Mouse (Mus musculus): ENCODE results near the gene Smpd4. TPM values are rescaled to one million over a fixed set of nuclear protein-coding genes. Genes with fewer than 3 reads are reported as not detected.

The Smpd4 gene
- polyA plus RNA-seq, 1 experiment from 2014 or later: 46.5 TPM

GRCm38 (mm10) chr16:17643437-17643990 is 24.4 kb downstream of the Smpd4 start:
- Histone ChIP-seq H3K9me3 (ENCODE audit: control insufficient read depth, low read length) (no peaks in the 10 kb centered on the region), H3K27me3 (ENCODE audit: control insufficient read depth, insufficient read depth, low read length) (no peaks in the 10 kb centered on the region), H3K4me2 (no peak overlapping the region), H3K9ac (ENCODE audit: low read length) (no peak overlapping the region), H3K4me3 (ENCODE audit: low read depth, low read length) (no peak overlapping the region), H3K36me3 (ENCODE audit: control insufficient read depth, insufficient read depth, low read length) (peaks cover 15% of the 10 kb centered on the region), H3K27ac (ENCODE audit: low read depth, low read length) (no peak overlapping the region), H3K4me1 (ENCODE audit: control insufficient read depth, insufficient read depth, low read length) (peaks cover 6% of the 10 kb centered on the region; the same call in 1 of the 2 replicates)
- DNase-seq (ENCODE audit: low spot score, missing footprints) (no peak), ATAC-seq (ENCODE audit: low FRiP score) (no peak)
- 94% methylated on average over 4 of the region's 4 CpGs for WGBS

GRCm38 (mm10) chr16:17646310-17647114 is 27.4 kb downstream of the Smpd4 start, which contains the start of gene Ccdc74a:
Gene Ccdc74a, plus strand, starts transcription at chr16:17646470.
- H3K9me3 ChIP-seq (ENCODE audit: control insufficient read depth, low read length): no peaks in the 10 kb centered on the region
- DNase-seq (ENCODE audit: low spot score, missing footprints): peak; percentile 98
- H3K4me1 ChIP-seq (ENCODE audit: control insufficient read depth, insufficient read depth, low read length): peaks cover 6% of the 10 kb centered on the region; the same call in 1 of the 2 replicates
- ATAC-seq (ENCODE audit: low FRiP score): peak; percentile 96
- no peaks in the 10 kb centered on the region for H3K27me3 ChIP-seq (ENCODE audit: control insufficient read depth, insufficient read depth, low read length)
- peak within 1 kb of the TSS; percentile 70 for H3K9ac ChIP-seq (ENCODE audit: low read length)
- H3K27ac ChIP-seq (ENCODE audit: low read depth, low read length): no peak within 1 kb of the TSS
- peaks cover 7% of the 10 kb centered on the region; the same call in 1 of the 2 replicates for H3K36me3 ChIP-seq (ENCODE audit: control insufficient read depth, insufficient read depth, low read length)
- WGBS: 3% methylated on average over 65 of the region's 65 CpGs
- peak within 1 kb of the TSS; percentile 55 for H3K4me3 ChIP-seq (ENCODE audit: low read depth, low read length)
- peak within 1 kb of the TSS; percentile 92 for H3K4me2 ChIP-seq

GRCm38 (mm10) chr16:17647156-17647555 is 28.0 kb downstream of the Smpd4 start:
- no peaks in the 10 kb centered on the region for H3K27me3 ChIP-seq (ENCODE audit: control insufficient read depth, insufficient read depth, low read length)
- H3K9ac ChIP-seq (ENCODE audit: low read length): peak overlapping the region; percentile 70; the same call in 1 of the 2 replicates
- ATAC-seq (ENCODE audit: low FRiP score): peak; percentile 14; the same call in 1 of the 2 replicates
- H3K9me3 ChIP-seq (ENCODE audit: control insufficient read depth, low read length): no peaks in the 10 kb centered on the region
- WGBS: 40% methylated on average over 1 of the region's 1 CpGs
- H3K27ac ChIP-seq (ENCODE audit: low read depth, low read length): no peak overlapping the region
- DNase-seq (ENCODE audit: low spot score, missing footprints): no peak
- H3K4me3 ChIP-seq (ENCODE audit: low read depth, low read length): peak overlapping the region; percentile 55
- H3K4me2 ChIP-seq: peak overlapping the region; percentile 92
- peaks cover 6% of the 10 kb centered on the region; the same call in 1 of the 2 replicates for H3K36me3 ChIP-seq (ENCODE audit: control insufficient read depth, insufficient read depth, low read length)
- peaks cover 6% of the 10 kb centered on the region; the same call in 1 of the 2 replicates for H3K4me1 ChIP-seq (ENCODE audit: control insufficient read depth, insufficient read depth, low read length)

GRCm38 (mm10) chr16:17647566-17648340 is 28.6 kb downstream of the Smpd4 start:
- H3K4me2 ChIP-seq: no peak overlapping the region
- H3K27ac ChIP-seq (ENCODE audit: low read depth, low read length): no peak overlapping the region
- H3K36me3 ChIP-seq (ENCODE audit: control insufficient read depth, insufficient read depth, low read length): peaks cover under 1% of the 10 kb centered on the region; the same call in 1 of the 2 replicates

GRCm38 (mm10) chr16:17649925-17650605 is 30.9 kb downstream of the Smpd4 start:
- 90% methylated on average over 16 of the region's 16 CpGs for WGBS
- H3K27me3 ChIP-seq (ENCODE audit: control insufficient read depth, insufficient read depth, low read length): no peaks in the 10 kb centered on the region
- H3K27ac ChIP-seq (ENCODE audit: low read depth, low read length): no peak overlapping the region
- peaks cover 6% of the 10 kb centered on the region; the same call in 1 of the 2 replicates for H3K4me1 ChIP-seq (ENCODE audit: control insufficient read depth, insufficient read depth, low read length)
- H3K9me3 ChIP-seq (ENCODE audit: control insufficient read depth, low read length): no peaks in the 10 kb centered on the region
- no peak overlapping the region for H3K4me2 ChIP-seq
- peaks cover 5% of the 10 kb centered on the region; the same call in 1 of the 2 replicates for H3K36me3 ChIP-seq (ENCODE audit: control insufficient read depth, insufficient read depth, low read length)
- ATAC-seq (ENCODE audit: low FRiP score): no peak
- peak; percentile 47 for DNase-seq (ENCODE audit: low spot score, missing footprints)
- H3K9ac ChIP-seq (ENCODE audit: low read length): no peak overlapping the region
- H3K4me3 ChIP-seq (ENCODE audit: low read depth, low read length): no peak overlapping the region

More at GRCm38 (mm10) chr16:17647566-17648340, 28.6 kb downstream of the Smpd4 start:
- H3K27me3 ChIP-seq (ENCODE audit: control insufficient read depth, insufficient read depth, low read length): no peaks in the 10 kb centered on the region
- peaks cover 6% of the 10 kb centered on the region; the same call in 1 of the 2 replicates for H3K4me1 ChIP-seq (ENCODE audit: control insufficient read depth, insufficient read depth, low read length)
- no peak for ATAC-seq (ENCODE audit: low FRiP score)
- H3K4me3 ChIP-seq (ENCODE audit: low read depth, low read length): no peak overlapping the region
- H3K9me3 ChIP-seq (ENCODE audit: control insufficient read depth, low read length): no peaks in the 10 kb centered on the region
- H3K9ac ChIP-seq (ENCODE audit: low read length): no peak overlapping the region
- WGBS: 81% methylated on average over 10 of the region's 10 CpGs
- DNase-seq (ENCODE audit: low spot score, missing footprints): peak; percentile 85

- Histone ChIP-seq H3K9me3 (ENCODE audit: control insufficient read depth, low read length) (no peaks in the 10 kb centered on the region), H3K36me3 (ENCODE audit: control insufficient read depth, insufficient read depth, low read length) (peaks cover 5% of the 10 kb centered on the region; the same call in 1 of the 2 replicates)
- WGBS: 96% methylated on average over 1 of the region's 1 CpGs
These were observed 31.6 kb downstream of the Smpd4 start for GRCm38 (mm10) chr16:17650711-17651110.

GRCm38 (mm10) chr16:17652607-17653006 is 33.5 kb downstream of the Smpd4 start:
- peak; percentile 44 for DNase-seq (ENCODE audit: low spot score, missing footprints)
- peaks cover 5% of the 10 kb centered on the region; the same call in 1 of the 2 replicates for H3K36me3 ChIP-seq (ENCODE audit: control insufficient read depth, insufficient read depth, low read length)
- WGBS: 91% methylated on average over 4 of the region's 4 CpGs

More at GRCm38 (mm10) chr16:17650711-17651110, 31.6 kb downstream of the Smpd4 start:
- no peak for ATAC-seq (ENCODE audit: low FRiP score)
- H3K4me2 ChIP-seq: no peak overlapping the region
- DNase-seq (ENCODE audit: low spot score, missing footprints): peak; percentile 47
- H3K27ac ChIP-seq (ENCODE audit: low read depth, low read length): no peak overlapping the region
- H3K4me3 ChIP-seq (ENCODE audit: low read depth, low read length): no peak overlapping the region
- no peak overlapping the region for H3K9ac ChIP-seq (ENCODE audit: low read length)
- H3K27me3 ChIP-seq (ENCODE audit: control insufficient read depth, insufficient read depth, low read length): no peaks in the 10 kb centered on the region
- H3K4me1 ChIP-seq (ENCODE audit: control insufficient read depth, insufficient read depth, low read length): peaks cover 6% of the 10 kb centered on the region; the same call in 1 of the 2 replicates

GRCm38 (mm10) chr16:17653601-17654000 is 34.4 kb downstream of the Smpd4 start:
- Histone ChIP-seq H3K27ac (ENCODE audit: low read depth, low read length) (no peak overlapping the region), H3K9me3 (ENCODE audit: control insufficient read depth, low read length) (no peaks in the 10 kb centered on the region), H3K4me2 (no peak overlapping the region), H3K36me3 (ENCODE audit: control insufficient read depth, insufficient read depth, low read length) (peaks cover 5% of the 10 kb centered on the region; the same call in 1 of the 2 replicates), H3K27me3 (ENCODE audit: control insufficient read depth, insufficient read depth, low read length) (no peaks in the 10 kb centered on the region), H3K9ac (ENCODE audit: low read length) (no peak overlapping the region), H3K4me3 (ENCODE audit: low read depth, low read length) (no peak overlapping the region), H3K4me1 (ENCODE audit: control insufficient read depth, insufficient read depth, low read length) (no peaks in the 10 kb centered on the region)
- DNase-seq (ENCODE audit: low spot score, missing footprints) (no peak), ATAC-seq (ENCODE audit: low FRiP score) (no peak)
- WGBS: 94% methylated on average over 5 of the region's 5 CpGs

More at GRCm38 (mm10) chr16:17652607-17653006, 33.5 kb downstream of the Smpd4 start:
- no peaks in the 10 kb centered on the region for H3K27me3 ChIP-seq (ENCODE audit: control insufficient read depth, insufficient read depth, low read length)
- no peaks in the 10 kb centered on the region for H3K4me1 ChIP-seq (ENCODE audit: control insufficient read depth, insufficient read depth, low read length)
- no peak for ATAC-seq (ENCODE audit: low FRiP score)
- H3K9me3 ChIP-seq (ENCODE audit: control insufficient read depth, low read length): no peaks in the 10 kb centered on the region
- no peak overlapping the region for H3K4me3 ChIP-seq (ENCODE audit: low read depth, low read length)
- no peak overlapping the region for H3K9ac ChIP-seq (ENCODE audit: low read length)
- no peak overlapping the region for H3K4me2 ChIP-seq
- no peak overlapping the region for H3K27ac ChIP-seq (ENCODE audit: low read depth, low read length)

Data from midbrain, embryonic 11.5 days (tissue).